Mouse (Mus musculus) liver, embryonic 14.5 days (tissue): ENCODE measurements at regions not wholly inside any gene's neighbourhood (a gene's known extent, or its start where the extent isn't known, plus 50 kb on each side); places are given as distances from the start of the nearest gene placed in this dataset.

Experiments used
- CTCF ChIP-seq: IDR thresholded peaks from 2 replicates; pipeline ENCODE4 v1.5.1; 2016; ENCODE audit warnings: antibody characterized with exemption, low read depth, control low read depth
- EP300 ChIP-seq: IDR thresholded peaks from 2 replicates; pipeline ENCODE4 v1.6.1; 2016; ENCODE audit warnings: antibody characterized with exemption, low read depth

DNA sequence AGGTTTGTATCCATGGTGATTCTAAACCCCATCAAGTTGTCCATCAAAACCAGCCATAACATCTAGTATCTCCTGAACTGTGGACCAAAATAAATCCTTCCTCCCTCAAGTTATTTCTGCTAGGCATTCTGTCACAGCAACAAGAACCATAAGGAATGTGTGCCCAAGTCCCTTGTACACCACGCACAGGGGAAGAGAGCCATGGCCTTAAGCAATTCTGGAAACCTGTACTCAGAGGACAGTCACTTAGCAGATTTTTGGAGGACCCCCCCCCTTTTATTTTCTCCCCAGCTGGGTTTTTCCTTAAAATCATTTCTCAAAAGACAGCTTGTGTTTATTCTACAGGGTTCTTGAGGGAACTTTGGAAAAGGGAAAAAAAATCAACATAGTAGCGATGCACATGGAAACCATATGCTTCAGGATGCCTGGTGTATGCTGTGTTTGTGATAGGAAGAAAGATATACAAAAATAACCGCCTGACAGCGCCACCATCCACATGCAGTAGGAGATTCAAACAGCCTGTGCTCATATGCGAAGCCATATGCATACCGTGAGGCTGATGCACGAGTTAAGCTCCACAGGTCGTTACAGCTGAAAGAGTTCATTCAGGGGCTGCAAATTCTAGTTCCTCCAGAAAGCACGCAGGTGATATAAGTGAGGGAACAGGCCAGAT lies 214.5 kb upstream of the Il12b start:
- TF ChIP-seq CTCF, result no peak
- TF ChIP-seq EP300, result no peak
